Mouse (Mus musculus) cerebellum, adult 2 months (tissue): ENCODE measurements around the gene Rps8. TPM values are rescaled to one million over a fixed set of nuclear protein-coding genes. Genes with fewer than 3 reads are reported as not detected.
A peak's percentile ranks its signal among the peaks of the same experiment; 100 is the strongest.

Experiments used
- DNase-seq, 2 experiments: peaks; one replicate each; pipeline ENCODE4 v3.0.0; 2021
- H3K27ac ChIP-seq: fragments of 200-500 bp; 2 replicates; pipeline ENCODE4 v1.5.1; 2012; ENCODE audit warnings: low read length, control low read depth, inconsistent platforms; ENCODE audit not compliant: insufficient read depth
- H3K27me3 ChIP-seq: fragments of 200-500 bp; 2 replicates; pipeline ENCODE4 v1.6.1; 2012; ENCODE audit warnings: inconsistent platforms, mild to moderate bottlenecking, low read length, moderate library complexity; ENCODE audit not compliant: control insufficient read depth, insufficient read depth
- H3K4me1 ChIP-seq: fragments of 200-500 bp; 2 replicates; pipeline ENCODE4 v1.6.1; 2011; ENCODE audit warnings: low read length; ENCODE audit not compliant: control insufficient read depth, insufficient read depth
- H3K4me3 ChIP-seq: fragments of 200-500 bp; replicated peaks from 2 replicates; pipeline ENCODE3; 2011; ENCODE audit warnings: mild to moderate bottlenecking, low read depth, low read length, control low read depth; ENCODE audit not compliant: insufficient read depth
- CTCF ChIP-seq: fragments of 200-500 bp; IDR thresholded peaks from 2 replicates; pipeline ENCODE4 v1.5.1; 2011; ENCODE audit warnings: low read depth, mild to moderate bottlenecking, control low read depth, low read length, moderate library complexity, borderline replicate concordance; ENCODE audit not compliant: insufficient read depth
- POLR2A ChIP-seq: fragments of 200-500 bp; IDR thresholded peaks from 2 replicates; pipeline ENCODE4 v1.6.1; 2011; ENCODE audit warnings: low read length, control low read depth, borderline replicate concordance; ENCODE audit not compliant: insufficient read depth
- WGBS: fragments of 180-500 bp; shearing (Covaris S2); methylation state at CpG from one replicate; pipeline ENCODE4 v1.1.7; 2018; 5-methylcytosine and 5-hydroxymethylcytosine counted together
- polyA plus RNA-seq: library from polyadenylated mRNA; depleted of rRNA; stranded (reverse); fragments of >200 nt; gene quantifications from 2 replicates; pipeline ENCODE4 v1.2.3, GENCODE M21; 2012; rRNA removed

Rps8 gene
- 458 and 507 TPM in 2 replicates for polyA plus RNA-seq

DNA sequence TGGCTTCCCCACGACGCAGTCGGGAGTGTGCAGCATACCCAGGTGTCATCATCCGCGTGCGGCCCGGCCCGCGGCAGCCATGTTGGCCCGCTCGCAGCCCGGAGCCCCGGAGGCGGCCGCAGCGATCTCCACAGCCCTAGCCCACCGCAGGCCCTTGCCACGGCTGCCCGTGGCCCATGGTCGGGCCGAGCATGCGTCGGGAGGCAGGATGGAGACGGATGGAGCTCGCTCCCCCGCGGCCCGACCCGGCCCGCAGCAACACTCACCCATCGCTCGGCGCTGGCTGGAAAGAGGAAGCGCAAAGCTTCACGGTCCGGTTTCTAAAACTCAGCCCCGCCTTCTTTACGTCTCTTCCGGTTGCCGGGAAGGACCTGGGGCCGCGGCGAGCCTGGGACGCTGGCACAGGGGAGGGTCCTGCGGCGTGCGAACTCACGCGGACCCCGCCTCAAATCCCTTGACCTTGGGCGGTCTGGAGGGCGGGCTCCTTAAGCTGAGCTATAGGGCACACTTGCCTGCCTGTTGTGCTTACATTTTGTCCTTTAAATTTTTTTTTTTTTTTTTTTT is at the start of gene Rps8:
Gene Rps8, minus strand, starts transcription at position 452 of the 564 bp plus-strand sequence.
- peak; percentile 98 for TF ChIP-seq POLR2A
- no peak for TF ChIP-seq CTCF
- Histone ChIP-seq H3K4me3 (peak within 1 kb of the TSS; percentile 86), H3K27me3 (no peaks in the 10 kb centered on the region), H3K4me1 (no peaks in the 10 kb centered on the region), H3K27ac (peak within 1 kb of the TSS; percentile 87)
- peak; percentile 88 to 90 for DNase-seq
- under 1% methylated on average over 52 of the region's 52 CpGs for WGBS

GRCm38 (mm10) chr4:117202992-117203354 is 46.9 kb upstream of the Rps8 start:
- Histone ChIP-seq H3K4me1 (no peaks in the 10 kb centered on the region), H3K27ac (no peak overlapping the region), H3K27me3 (no peaks in the 10 kb centered on the region), H3K4me3 (no peak overlapping the region)
- TF ChIP-seq CTCF (no peak), POLR2A (no peak)
- WGBS: 76% methylated on average over 4 of the region's 4 CpGs
- DNase-seq: no peak

DNA sequence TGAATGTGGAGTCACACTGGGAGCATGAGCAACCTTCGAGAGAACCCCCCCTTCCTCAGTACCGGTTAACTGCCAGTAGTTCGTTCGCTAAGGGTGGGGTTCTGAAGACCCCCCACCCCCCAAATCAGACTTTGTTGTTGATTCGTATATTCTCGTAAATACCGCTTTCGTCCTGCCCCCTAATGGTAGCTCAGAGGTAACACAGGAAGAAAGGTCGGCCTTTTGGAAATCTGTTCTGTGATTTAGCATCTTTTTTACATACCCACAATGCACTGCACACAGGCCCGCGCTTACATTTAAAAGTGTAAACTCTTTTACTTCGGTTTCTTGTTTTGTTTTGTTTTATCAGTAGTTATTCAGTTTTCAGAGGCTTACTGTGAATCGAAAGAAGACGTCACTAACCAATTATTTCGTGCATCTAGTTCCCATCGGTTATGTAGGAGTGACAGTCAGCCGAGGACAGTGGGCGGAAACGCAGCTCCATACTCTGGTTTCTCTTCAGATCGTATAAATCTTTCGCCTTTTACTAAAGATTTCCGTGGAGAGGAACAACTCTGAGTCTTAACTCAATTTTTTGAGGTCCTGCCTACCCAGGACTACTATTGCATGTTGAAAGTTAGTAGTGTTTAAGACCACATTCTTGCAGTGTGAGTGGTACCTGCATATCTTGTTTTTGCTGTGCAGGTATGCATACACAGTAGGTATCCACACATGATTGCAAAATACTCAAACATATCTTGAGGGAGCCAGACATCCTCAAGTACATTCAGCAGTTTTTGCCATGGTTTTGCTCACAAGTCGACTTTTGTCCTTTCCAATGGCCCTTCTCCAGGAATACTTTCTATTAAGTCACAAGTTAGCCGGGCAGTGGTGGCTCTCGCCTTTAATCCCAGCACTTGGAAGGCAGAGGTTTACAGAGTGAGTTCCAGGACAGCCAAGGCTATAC is 46.3 kb upstream of the Rps8 start:
- 3% methylated on average over 25 of the region's 25 CpGs for WGBS
- DNase-seq: peak in 1 of 2 experiments; percentile 52
- Histone ChIP-seq H3K4me3 (peak overlapping the region; percentile 52), H3K27me3 (no peaks in the 10 kb centered on the region), H3K27ac (no peak overlapping the region), H3K4me1 (no peaks in the 10 kb centered on the region)
- TF ChIP-seq POLR2A (no peak), CTCF (peak; percentile 49; the same call in 1 of the 2 replicates)

DNA sequence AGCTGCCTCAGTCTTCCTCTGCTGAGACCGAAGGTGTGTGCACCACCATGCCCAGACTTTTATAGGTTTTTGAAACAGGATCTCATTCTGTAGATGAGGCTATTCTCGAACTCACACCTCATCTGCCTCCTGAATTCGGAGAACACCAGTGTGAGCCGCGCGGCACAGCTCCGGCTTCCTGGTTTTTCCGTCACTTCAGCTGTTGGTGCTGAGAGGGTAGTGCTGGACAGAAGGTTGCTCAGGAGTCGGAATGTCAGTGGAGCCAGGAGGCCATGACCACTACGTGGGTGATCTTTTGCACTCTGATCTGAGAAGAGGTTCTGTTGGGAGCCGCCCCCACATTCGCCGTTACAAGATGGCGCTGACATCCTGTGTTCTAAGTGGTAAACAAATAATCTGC is 35.8 kb upstream of the Rps8 start:
- no peak overlapping the region for H3K27ac ChIP-seq
- H3K4me3 ChIP-seq: no peak overlapping the region
- TF ChIP-seq POLR2A: no peak
- TF ChIP-seq CTCF: no peak
- H3K4me1 ChIP-seq: no peaks in the 10 kb centered on the region
- no peak for DNase-seq
- 94% methylated on average over 14 of the region's 14 CpGs for WGBS
- H3K27me3 ChIP-seq: no peaks in the 10 kb centered on the region

GRCm38 (mm10) chr4:117190660-117191059 is 34.6 kb upstream of the Rps8 start:
- no peak for DNase-seq
- Histone ChIP-seq H3K27me3 (no peaks in the 10 kb centered on the region), H3K4me3 (no peak overlapping the region), H3K27ac (no peak overlapping the region), H3K4me1 (no peaks in the 10 kb centered on the region)
- 85% methylated on average over 7 of the region's 7 CpGs for WGBS
- TF ChIP-seq POLR2A: no peak

- TF ChIP-seq CTCF (no peak), POLR2A (peak; percentile 29; the same call in 1 of the 2 replicates)
- WGBS: 6% methylated on average over 9 of the region's 9 CpGs
- Histone ChIP-seq H3K4me1 (no peaks in the 10 kb centered on the region), H3K27me3 (no peaks in the 10 kb centered on the region), H3K4me3 (peak overlapping the region; percentile 38), H3K27ac (peak overlapping the region; percentile 40; the same call in 1 of the 2 replicates)
- peak in 1 of 2 experiments; percentile 23 for DNase-seq
Observed at GRCm38 (mm10) chr4:117189856-117190543, 34.0 kb upstream of the Rps8 start.

DNA sequence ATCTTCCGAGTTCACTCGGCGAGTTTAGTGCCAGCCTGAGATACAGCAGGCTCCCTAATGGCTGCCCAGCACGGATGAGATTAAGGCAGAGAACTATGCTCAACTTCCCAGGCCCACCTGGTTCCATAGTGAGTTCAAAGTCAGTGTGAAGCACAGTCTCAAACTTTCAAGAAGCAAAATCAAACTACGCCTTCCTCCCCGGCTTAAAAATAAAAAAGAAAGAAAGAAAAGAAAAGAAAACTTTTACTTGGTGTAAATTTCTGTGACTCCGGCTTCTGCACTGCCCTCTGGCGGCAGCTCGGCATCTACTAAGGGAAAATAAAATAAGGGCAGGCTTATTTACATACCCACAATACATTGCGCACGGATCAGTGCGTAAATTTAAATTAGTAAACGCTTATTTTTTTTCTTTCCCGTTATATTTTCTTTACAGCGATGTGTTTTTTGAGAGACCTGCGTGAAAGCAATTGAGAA is 33.4 kb upstream of the Rps8 start:
- no peaks in the 10 kb centered on the region for H3K4me1 ChIP-seq
- H3K27ac ChIP-seq: no peak overlapping the region; the same call in 1 of the 2 replicates
- under 1% methylated on average over 16 of the region's 16 CpGs for WGBS
- H3K27me3 ChIP-seq: no peaks in the 10 kb centered on the region
- peak; percentile 78 for DNase-seq
- peak; percentile 56; the same call in 1 of the 2 replicates for TF ChIP-seq CTCF
- TF ChIP-seq POLR2A: no peak
- H3K4me3 ChIP-seq: peak overlapping the region; percentile 38
